Mouse (Mus musculus) forebrain, postnatal 0 days (tissue): ENCODE measurements around the gene Ctr9. TPM values are rescaled to one million over a fixed set of nuclear protein-coding genes. Genes with fewer than 3 reads are reported as not detected.

Experiments
- ATAC-seq: fragments of 200-750 bp; cut with Nextera tagmentation; 2 replicates; pipeline ENCODE4 v1.8.0; 2017; ENCODE audit warnings: mild to moderate bottlenecking, moderate library complexity
- DNase-seq: peaks from one replicate; pipeline ENCODE4 v3.0.0-alpha.2; 2015
- H3K27ac ChIP-seq: fragments of 300-500 bp; sonication (generic); 2 replicates; pipeline ENCODE4 v1.5.1; 2014; ENCODE audit warnings: low read depth, mild to moderate bottlenecking, antibody characterized with exemption, low read length, moderate library complexity, mixed read lengths
- H3K27me3 ChIP-seq: fragments of 300-500 bp; sonication (generic); 2 replicates; pipeline ENCODE4 v1.6.1; 2014; ENCODE audit warnings: mild to moderate bottlenecking, low read length, mixed read lengths; ENCODE audit not compliant: insufficient read depth
- H3K36me3 ChIP-seq: fragments of 300-500 bp; sonication (generic); 2 replicates; pipeline ENCODE4 v1.6.1; 2014; ENCODE audit warnings: mild to moderate bottlenecking, moderate library complexity; ENCODE audit not compliant: insufficient read depth
- H3K4me1 ChIP-seq: fragments of 300-500 bp; sonication (generic); 2 replicates; pipeline ENCODE4 v1.6.1; 2014; ENCODE audit warnings: antibody characterized with exemption; ENCODE audit not compliant: insufficient read depth
- H3K4me2 ChIP-seq: fragments of 300-500 bp; sonication (generic); 2 replicates; pipeline ENCODE4 v1.6.1; 2014; ENCODE audit warnings: low read depth, mild to moderate bottlenecking, moderate library complexity
- H3K4me3 ChIP-seq: fragments of 300-500 bp; sonication (generic); 2 replicates; pipeline ENCODE4 v1.5.1; 2014; ENCODE audit warnings: low read depth, low read length, mixed read lengths
- H3K9ac ChIP-seq: fragments of 300-500 bp; sonication (generic); 2 replicates; pipeline ENCODE4 v1.6.1; 2014; ENCODE audit warnings: mild to moderate bottlenecking
- H3K9me3 ChIP-seq: fragments of 300-500 bp; sonication (generic); 2 replicates; pipeline ENCODE4 v1.6.1; 2016; ENCODE audit warnings: low read length
- CTCF ChIP-seq: sonication (generic); IDR thresholded peaks from 2 replicates; pipeline ENCODE4 v1.5.1; 2016; ENCODE audit warnings: antibody characterized with exemption, control low read depth, low read depth
- WGBS: fragments of 180-500 bp; shearing (Covaris S2); extraction: QIAGEN DNeasy Blood & Tissue Kit; methylation state at CpG from one replicate; pipeline ENCODE4 v1.1.7; 2014; 5-methylcytosine and 5-hydroxymethylcytosine counted together
- polyA plus RNA-seq: library from polyadenylated mRNA; unstranded; fragments of >200 nt; fragmentation: Nextera tagmentation; extraction: Ambion mirVana; gene quantifications from 2 replicates; pipeline ENCODE4 v1.2.1, GENCODE M21; 2015
- total RNA-seq: library from RNA; depleted of rRNA; stranded (reverse); fragments of >200 nt; gene quantifications from 2 replicates; pipeline ENCODE4 v1.2.3, GENCODE M21; 2014

The Ctr9 gene
- total and polyA plus RNA-seq, 2 experiments from 2014 or later: 59.8 to 60.3 TPM

GRCm38 (mm10) chr7:111014039-111014605, 14.6 kb upstream of the Ctr9 start:
- no peak for ATAC-seq

GRCm38 (mm10) chr7:111014893-111015292, 13.9 kb upstream of the Ctr9 start:
- Histone ChIP-seq H3K27ac (no peak overlapping the region), H3K4me2 (no peak overlapping the region), H3K4me3 (no peak overlapping the region), H3K27me3 (no peaks in the 10 kb centered on the region), H3K9ac (no peak overlapping the region), H3K9me3 (no peaks in the 10 kb centered on the region), H3K4me1 (no peaks in the 10 kb centered on the region), H3K36me3 (no peaks in the 10 kb centered on the region)
- peak; percentile 96 for TF ChIP-seq CTCF
- WGBS: 34% methylated on average over 5 of the region's 5 CpGs
- DNase-seq (peak; percentile 90), ATAC-seq (peak; percentile 91)

More at GRCm38 (mm10) chr7:111014039-111014605, 14.6 kb upstream of the Ctr9 start:
- Histone ChIP-seq H3K27me3 (no peaks in the 10 kb centered on the region), H3K4me1 (no peaks in the 10 kb centered on the region), H3K36me3 (no peaks in the 10 kb centered on the region), H3K4me3 (no peak overlapping the region), H3K4me2 (no peak overlapping the region), H3K9me3 (no peaks in the 10 kb centered on the region), H3K27ac (no peak overlapping the region), H3K9ac (no peak overlapping the region)
- no peak for DNase-seq
- WGBS: 79% methylated on average over 7 of the region's 7 CpGs
- no peak for TF ChIP-seq CTCF

GRCm38 (mm10) chr7:111015731-111016130, 13.0 kb upstream of the Ctr9 start:
- WGBS: 75% methylated on average over 5 of the region's 5 CpGs
- H3K9ac ChIP-seq: no peak overlapping the region
- H3K27me3 ChIP-seq: no peaks in the 10 kb centered on the region
- H3K4me1 ChIP-seq: no peaks in the 10 kb centered on the region
- H3K36me3 ChIP-seq: no peaks in the 10 kb centered on the region
- DNase-seq (no peak), ATAC-seq (no peak)
- no peak overlapping the region for H3K4me2 ChIP-seq
- TF ChIP-seq CTCF: no peak
- H3K9me3 ChIP-seq: no peaks in the 10 kb centered on the region
- H3K27ac ChIP-seq: no peak overlapping the region
- H3K4me3 ChIP-seq: no peak overlapping the region

GRCm38 (mm10) chr7:111016921-111017320, 11.8 kb upstream of the Ctr9 start:
- Histone ChIP-seq H3K4me2 (no peak overlapping the region), H3K27me3 (no peaks in the 10 kb centered on the region)
- TF ChIP-seq CTCF: no peak

GRCm38 (mm10) chr7:111020814-111021213, 7.9 kb upstream of the Ctr9 start:
- Histone ChIP-seq H3K9me3 (no peaks in the 10 kb centered on the region), H3K4me3 (no peak overlapping the region), H3K4me1 (no peaks in the 10 kb centered on the region), H3K4me2 (no peak overlapping the region), H3K36me3 (no peaks in the 10 kb centered on the region), H3K9ac (no peak overlapping the region), H3K27ac (no peak overlapping the region), H3K27me3 (no peaks in the 10 kb centered on the region)
- DNase-seq: no peak
- TF ChIP-seq CTCF: no peak
- no peak for ATAC-seq
- WGBS: 66% methylated on average over 4 of the region's 4 CpGs

More at GRCm38 (mm10) chr7:111016921-111017320, 11.8 kb upstream of the Ctr9 start:
- Histone ChIP-seq H3K36me3 (no peaks in the 10 kb centered on the region), H3K9me3 (no peaks in the 10 kb centered on the region), H3K4me3 (no peak overlapping the region), H3K4me1 (no peaks in the 10 kb centered on the region), H3K9ac (no peak overlapping the region), H3K27ac (no peak overlapping the region)
- 90% methylated on average over 3 of the region's 3 CpGs for WGBS
- no peak for ATAC-seq
- no peak for DNase-seq

GRCm38 (mm10) chr7:111024068-111024594, 4.6 kb upstream of the Ctr9 start:
- Histone ChIP-seq H3K4me1 (no peaks in the 10 kb centered on the region), H3K36me3 (no peaks in the 10 kb centered on the region), H3K4me3 (no peak overlapping the region), H3K9ac (no peak overlapping the region), H3K27ac (no peak overlapping the region), H3K9me3 (no peaks in the 10 kb centered on the region), H3K27me3 (no peaks in the 10 kb centered on the region), H3K4me2 (no peak overlapping the region)
- DNase-seq (no peak), ATAC-seq (no peak)
- TF ChIP-seq CTCF: no peak
- 13% methylated on average over 8 of the region's 8 CpGs for WGBS

GRCm38 (mm10) chr7:111024912-111025311, 3.8 kb upstream of the Ctr9 start:
- no peak for TF ChIP-seq CTCF
- H3K9ac ChIP-seq: no peak overlapping the region
- no peak overlapping the region for H3K4me3 ChIP-seq
- DNase-seq: no peak
- ATAC-seq: no peak
- H3K4me1 ChIP-seq: peaks cover 6% of the 10 kb centered on the region; the same call in 1 of the 2 replicates
- WGBS: 67% methylated on average over 4 of the region's 4 CpGs
- no peaks in the 10 kb centered on the region for H3K27me3 ChIP-seq
- no peak overlapping the region for H3K4me2 ChIP-seq
- H3K36me3 ChIP-seq: no peaks in the 10 kb centered on the region
- no peak overlapping the region for H3K27ac ChIP-seq
- H3K9me3 ChIP-seq: no peaks in the 10 kb centered on the region
